Mouse (Mus musculus) lung, postnatal 36 days (tissue): ENCODE results near the gene Hmgb1.

Source experiments
- DNase-seq: peaks from one replicate; pipeline ENCODE4 v3.0.0; 2022; ENCODE audit warnings: mixed read lengths

Gene Hmgb1

GRCm38 (mm10) chr5:149051571-149052420, 132.5 kb downstream of the Hmgb1 start:
- DNase-seq: peak; percentile 91

- DNase-seq: peak; percentile 79
These were observed 133.1 kb downstream of the Hmgb1 start for GRCm38 (mm10) chr5:149051194-149051570.

GRCm38 (mm10) chr5:149050588-149051160, 133.6 kb downstream of the Hmgb1 start:
- DNase-seq: no peak

- no peak for DNase-seq
These were observed 134.9 kb downstream of the Hmgb1 start for GRCm38 (mm10) chr5:149049435-149049834.

GRCm38 (mm10) chr5:149048961-149049360, 135.3 kb downstream of the Hmgb1 start:
- DNase-seq: peak; percentile 45

- no peak for DNase-seq
These were observed 137.6 kb downstream of the Hmgb1 start for GRCm38 (mm10) chr5:149046650-149047049.

GRCm38 (mm10) chr5:149045470-149046085, 138.7 kb downstream of the Hmgb1 start:
- peak; percentile 49 for DNase-seq

GRCm38 (mm10) chr5:149045054-149045453, 139.2 kb downstream of the Hmgb1 start:
- DNase-seq: no peak

- no peak for DNase-seq
These were observed 140.2 kb downstream of the Hmgb1 start for GRCm38 (mm10) chr5:149044067-149044466.

- DNase-seq: no peak
These were observed 141.0 kb downstream of the Hmgb1 start for GRCm38 (mm10) chr5:149043240-149043639.

- peak; percentile 60 for DNase-seq
These were observed 144.5 kb downstream of the Hmgb1 start for GRCm38 (mm10) chr5:149039825-149040224.

GRCm38 (mm10) chr5:149037729-149038128, 146.6 kb downstream of the Hmgb1 start:
- peak; percentile 59 for DNase-seq

GRCm38 (mm10) chr5:149036920-149037319, 147.4 kb downstream of the Hmgb1 start:
- DNase-seq: no peak

GRCm38 (mm10) chr5:149032438-149032837, 151.9 kb downstream of the Hmgb1 start:
- no peak for DNase-seq

- peak; percentile 69 for DNase-seq
These were observed 153.0 kb downstream of the Hmgb1 start for GRCm38 (mm10) chr5:149031199-149031750.

GRCm38 (mm10) chr5:149030103-149030502, 154.2 kb downstream of the Hmgb1 start:
- no peak for DNase-seq

- DNase-seq: no peak
These were observed 155.9 kb downstream of the Hmgb1 start for GRCm38 (mm10) chr5:149028394-149028793.

- no peak for DNase-seq
These were observed 156.9 kb downstream of the Hmgb1 start for GRCm38 (mm10) chr5:149027389-149027788.

- DNase-seq: peak; percentile 28
These were observed 163.2 kb downstream of the Hmgb1 start for GRCm38 (mm10) chr5:149021120-149021519.

GRCm38 (mm10) chr5:149020681-149021062, 163.6 kb downstream of the Hmgb1 start:
- peak; percentile 37 for DNase-seq

- DNase-seq: peak; percentile 21
These were observed 164.1 kb downstream of the Hmgb1 start for GRCm38 (mm10) chr5:149020059-149020680.

- peak; percentile 44 for DNase-seq
These were observed 166.4 kb downstream of the Hmgb1 start for GRCm38 (mm10) chr5:149017666-149018415.
